Mouse (Mus musculus) forebrain, embryonic 13.5 days (tissue): ENCODE data around the gene Acp4. TPM values are rescaled to one million over a fixed set of nuclear protein-coding genes. Genes with fewer than 3 reads are reported as not detected.
"Not testable (repeated sequence)": the region's sequence is repeated elsewhere in the genome, so short reads cannot be mapped to it uniquely, and the experiment has no call there.

Source experiments
- ATAC-seq: fragments of 200-750 bp; cut with Nextera tagmentation; 2 replicates; pipeline ENCODE4 v1.8.0; 2017
- H3K27ac ChIP-seq: fragments of 300-500 bp; sonication (generic); 2 replicates; pipeline ENCODE4 v1.5.1; 2015; ENCODE audit warnings: inconsistent platforms, mild to moderate bottlenecking, moderate library complexity
- H3K27me3 ChIP-seq: fragments of 300-500 bp; sonication (generic); 2 replicates; pipeline ENCODE4 v1.6.1; 2015; ENCODE audit warnings: mild to moderate bottlenecking, inconsistent platforms
- H3K36me3 ChIP-seq: fragments of 300-500 bp; sonication (generic); 2 replicates; pipeline ENCODE4 v1.6.1; 2015; ENCODE audit warnings: mild to moderate bottlenecking, inconsistent platforms; ENCODE audit not compliant: poor library complexity, severe bottlenecking
- H3K4me1 ChIP-seq: fragments of 300-500 bp; sonication (generic); 2 replicates; pipeline ENCODE4 v1.6.1; 2015; ENCODE audit warnings: inconsistent platforms
- H3K4me2 ChIP-seq: fragments of 300-500 bp; sonication (generic); 2 replicates; pipeline ENCODE4 v1.6.1; 2015; ENCODE audit warnings: inconsistent platforms, mild to moderate bottlenecking, moderate library complexity
- H3K4me3 ChIP-seq: fragments of 300-500 bp; sonication (generic); 2 replicates; pipeline ENCODE4 v1.5.1; 2015; ENCODE audit warnings: mild to moderate bottlenecking, inconsistent platforms
- H3K9ac ChIP-seq: fragments of 300-500 bp; sonication (generic); 2 replicates; pipeline ENCODE4 v1.6.1; 2015; ENCODE audit warnings: mild to moderate bottlenecking, inconsistent platforms
- H3K9me3 ChIP-seq: fragments of 300-500 bp; sonication (generic); replicated peaks from 2 replicates; pipeline ENCODE4 v1.6.1; 2016; ENCODE audit warnings: inconsistent platforms
- WGBS: fragments of 180-500 bp; shearing (Covaris S2); methylation state at CpG from one replicate; pipeline ENCODE4 v1.1.7; 2015; 5-methylcytosine and 5-hydroxymethylcytosine counted together
- polyA plus RNA-seq: library from polyadenylated mRNA; unstranded; fragments of >200 nt; fragmentation: Nextera tagmentation; extraction: Ambion mirVana; gene quantifications from 2 replicates; pipeline ENCODE4 v1.2.1, GENCODE M21; 2015

The Acp4 gene
- polyA plus RNA-seq, 1 experiment from 2014 or later, result 0.21 TPM

- no peak within 1 kb of the TSS for H3K4me2 ChIP-seq
- no peaks in the 10 kb centered on the region for H3K4me1 ChIP-seq
- no peaks in the 10 kb centered on the region for H3K9me3 ChIP-seq
- H3K36me3 ChIP-seq, result no peaks in the 10 kb centered on the region
- no peak within 1 kb of the TSS for H3K9ac ChIP-seq
- H3K27me3 ChIP-seq, result 0 out of 2 replicates have a peak, but pooled peaks cover 3% of the 10 kb centered on the region
- 80% methylated on average over 3 of the region's 3 CpGs for WGBS
- no peak within 1 kb of the TSS for H3K27ac ChIP-seq
- no peak within 1 kb of the TSS for H3K4me3 ChIP-seq
- ATAC-seq, result no peak
These were observed 21.3 kb downstream of the Acp4 start, which contains the start of gene Gm36864 for GRCm38 (mm10) chr7:44235909-44236308. Gm36864 (plus strand) TSS chr7:44236177.

GRCm38 (mm10) chr7:44225076-44225475 is 32.1 kb downstream of the Acp4 start, which contains the start of gene Klk1:
Klk1 (plus strand) TSS chr7:44225360.
- no peak within 1 kb of the TSS for H3K4me3 ChIP-seq
- no peaks in the 10 kb centered on the region for H3K4me1 ChIP-seq
- H3K4me2 ChIP-seq, result no peak within 1 kb of the TSS
- H3K36me3 ChIP-seq, result no peaks in the 10 kb centered on the region
- ATAC-seq, result no peak
- no peak within 1 kb of the TSS for H3K9ac ChIP-seq
- H3K9me3 ChIP-seq, result no peaks in the 10 kb centered on the region
- H3K27ac ChIP-seq, result no peak within 1 kb of the TSS
- no peaks in the 10 kb centered on the region for H3K27me3 ChIP-seq
- 54% methylated on average over 1 of the region's 1 CpGs for WGBS

GRCm38 (mm10) chr7:44222335-44222734 is 34.8 kb downstream of the Acp4 start:
- H3K27me3 ChIP-seq, H3K9ac ChIP-seq, H3K9me3 ChIP-seq, H3K4me1 ChIP-seq, H3K4me2 ChIP-seq, ATAC-seq, H3K36me3 ChIP-seq, H3K4me3 ChIP-seq, H3K27ac ChIP-seq: not testable (repeated sequence)
- 80% methylated on average over 6 of the region's 6 CpGs for WGBS

- H3K9ac ChIP-seq, H3K4me2 ChIP-seq, H3K27ac ChIP-seq, H3K9me3 ChIP-seq, H3K36me3 ChIP-seq, ATAC-seq, H3K27me3 ChIP-seq, H3K4me1 ChIP-seq, H3K4me3 ChIP-seq: not testable (repeated sequence)
- whole genome bisulfite sequencing, result 77% methylated on average over 8 of the region's 10 CpGs
These were observed 35.6 kb downstream of the Acp4 start for GRCm38 (mm10) chr7:44221601-44222000.

- Histone ChIP-seq H3K9ac (no peak within 1 kb of the TSS), H3K27ac (no peak within 1 kb of the TSS), H3K27me3 (no peaks in the 10 kb centered on the region), H3K4me3 (no peak within 1 kb of the TSS), H3K9me3 (no peaks in the 10 kb centered on the region), H3K4me1 (no peaks in the 10 kb centered on the region), H3K36me3 (no peaks in the 10 kb centered on the region), H3K4me2 (no peak within 1 kb of the TSS)
- WGBS, result 82% methylated on average over 1 of the region's 1 CpGs
- ATAC-seq, result no peak
These were observed 41.5 kb downstream of the Acp4 start, which contains the start of gene Klk1b5 for GRCm38 (mm10) chr7:44215645-44216044. Klk1b5 (plus strand) TSS chr7:44215945.

GRCm38 (mm10) chr7:44208307-44208706 is 48.9 kb downstream of the Acp4 start:
- Histone ChIP-seq H3K27ac (no peak overlapping the region), H3K4me1 (no peaks in the 10 kb centered on the region), H3K27me3 (no peaks in the 10 kb centered on the region), H3K9ac (no peak overlapping the region), H3K36me3 (no peaks in the 10 kb centered on the region), H3K4me3 (no peak overlapping the region), H3K4me2 (no peak overlapping the region), H3K9me3 (no peaks in the 10 kb centered on the region)
- WGBS, result 87% methylated on average over 3 of the region's 3 CpGs
- no peak for ATAC-seq

- not testable (repeated sequence) for H3K4me3 ChIP-seq, H3K27me3 ChIP-seq, H3K36me3 ChIP-seq, H3K4me1 ChIP-seq, H3K9me3 ChIP-seq, H3K9ac ChIP-seq, H3K4me2 ChIP-seq, ATAC-seq, H3K27ac ChIP-seq
- 46% methylated on average over 3 of the region's 3 CpGs for WGBS
These were observed 50.0 kb downstream of the Acp4 start, which contains the start of gene Klk1b4 for GRCm38 (mm10) chr7:44207135-44207534. Klk1b4 (plus strand) TSS chr7:44207435.

Other genes starting within 250 kb of the Acp4 start
- not detected in 2 replicates for gene Klk1b26, start 245.2 kb downstream of the Acp4 start, polyA plus RNA-seq
- gene Klk1b27, start 205.1 kb downstream of the Acp4 start, polyA plus RNA-seq, result not detected in 2 replicates
- not detected in 2 replicates for gene Klk1b21, start 155.1 kb downstream of the Acp4 start, polyA plus RNA-seq
- not detected in 2 replicates for gene Klk1b22, start 144.7 kb downstream of the Acp4 start, polyA plus RNA-seq
- gene Klk1b16, start 120.6 kb downstream of the Acp4 start, polyA plus RNA-seq, result not detected in 2 replicates
- gene Klk1b24, start 69.1 kb downstream of the Acp4 start, polyA plus RNA-seq, result not detected in 2 replicates
- gene Klk1b3, start 59.2 kb downstream of the Acp4 start, polyA plus RNA-seq, result not detected in 2 replicates
- not detected in 2 replicates for gene Klk1b4, start 49.9 kb downstream of the Acp4 start, polyA plus RNA-seq
- gene Klk1b5, start 41.4 kb downstream of the Acp4 start, polyA plus RNA-seq, result not detected in 2 replicates
- gene Klk1, start 32.0 kb downstream of the Acp4 start, polyA plus RNA-seq, result not detected in 2 replicates
- not detected in 2 replicates for gene Gm36864, start 21.2 kb downstream of the Acp4 start, polyA plus RNA-seq
- 1.3 and 1.4 TPM in 2 replicates for gene 1700028J19Rik, start 10.7 kb downstream of the Acp4 start, polyA plus RNA-seq
- gene 2410002F23Rik, start 10.7 kb downstream of the Acp4 start, polyA plus RNA-seq, result 172 and 212 TPM in 2 replicates
- not detected in 2 replicates for gene Gm15517, start 4.1 kb upstream of the Acp4 start, polyA plus RNA-seq
- gene Clec11a, start 49.5 kb upstream of the Acp4 start, polyA plus RNA-seq, result 3.0 and 3.4 TPM in 2 replicates
- 13.2 and 15.1 TPM in 2 replicates for gene Shank1, start 52.9 kb upstream of the Acp4 start, polyA plus RNA-seq
- gene Syt3, start 126.7 kb upstream of the Acp4 start, polyA plus RNA-seq, result 10.1 and 10.6 TPM in 2 replicates
- 0.59 and 1.1 TPM in 2 replicates for gene 1700008O03Rik, start 128.4 kb upstream of the Acp4 start, polyA plus RNA-seq
- gene Lrrc4b, start 171.6 kb upstream of the Acp4 start, polyA plus RNA-seq, result 11.6 and 12.6 TPM in 2 replicates
- gene Aspdh, start 208.0 kb upstream of the Acp4 start, polyA plus RNA-seq, result 3.8 and 4.0 TPM in 2 replicates
- 49.0 and 56.1 TPM in 2 replicates for gene Josd2, start 210.6 kb upstream of the Acp4 start, polyA plus RNA-seq
- 101 and 106 TPM in 2 replicates for gene Emc10, start 239.2 kb upstream of the Acp4 start, polyA plus RNA-seq
- gene Fam71e1, start 239.2 kb upstream of the Acp4 start, polyA plus RNA-seq, result 30.1 and 35.0 TPM in 2 replicates